Mouse (Mus musculus) liver, adult 2 months (tissue): Measurements from ENCODE around the gene Bbs9.

Source experiments
- CTCF ChIP-seq: fragments of 200-500 bp; IDR thresholded peaks from 2 replicates; pipeline ENCODE4 v1.5.1; 2011; ENCODE audit warnings: low read depth, low read length, control low read depth
- POLR2A ChIP-seq: fragments of 200-500 bp; IDR thresholded peaks from 2 replicates; pipeline ENCODE4 v1.6.1; 2011; ENCODE audit warnings: low read length, control low read depth; ENCODE audit not compliant: insufficient read depth; ENCODE audit errors: extremely low read depth

DNA sequence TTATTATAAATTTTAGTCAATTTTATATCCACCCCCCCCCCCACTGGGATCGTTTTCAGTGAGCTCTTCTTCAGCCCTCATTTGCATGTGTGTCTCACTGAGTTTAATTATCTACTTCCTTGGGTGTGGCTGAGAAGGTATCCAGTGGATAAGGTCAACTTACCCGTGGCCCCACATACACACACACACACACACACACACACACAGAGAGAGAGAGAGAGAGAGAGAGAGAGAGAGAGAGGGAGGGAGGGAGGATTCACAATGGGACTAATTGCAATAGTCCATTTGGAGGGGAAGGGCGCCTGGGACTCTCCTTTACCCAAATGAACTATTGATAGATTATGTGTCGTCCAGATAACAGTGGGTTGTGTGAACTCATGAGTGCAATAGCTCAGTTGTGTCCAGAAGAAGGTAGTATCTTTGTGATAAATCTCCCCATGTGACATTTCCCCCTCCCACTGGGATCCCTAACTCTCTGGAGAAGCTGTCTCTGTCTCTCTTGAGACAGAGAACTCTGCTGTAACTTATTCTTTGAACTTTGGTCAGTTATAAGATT lies 227.4 kb downstream of the Bbs9 start:
- TF ChIP-seq CTCF (no peak), POLR2A (no peak)
